Mouse (Mus musculus) midbrain, postnatal 0 days (tissue): ENCODE measurements around the gene Snx20. TPM values are rescaled to one million over a fixed set of nuclear protein-coding genes. Genes with fewer than 3 reads are reported as not detected.
A peak's percentile ranks its signal among the peaks of the same experiment; 100 is the strongest.

ENCODE experiments used
- ATAC-seq: fragments of 200-750 bp; cut with Nextera tagmentation; 2 replicates; pipeline ENCODE4 v1.8.0; 2017; ENCODE audit warnings: moderate number of reproducible peaks, mild to moderate bottlenecking, moderate TSS enrichment, moderate library complexity; ENCODE audit not compliant: low FRiP score
- DNase-seq: peaks from one replicate; pipeline ENCODE4 v3.0.0-alpha.2; 2015; ENCODE audit warnings: low spot score
- H3K27ac ChIP-seq: fragments of 300-500 bp; sonication (generic); 2 replicates; pipeline ENCODE4 v1.5.1; 2014; ENCODE audit warnings: low read depth, mild to moderate bottlenecking, low read length, mixed read lengths
- H3K27me3 ChIP-seq: fragments of 300-500 bp; sonication (generic); 2 replicates; pipeline ENCODE4 v1.6.1; 2014; ENCODE audit warnings: low read length, control low read depth, mixed read lengths; ENCODE audit not compliant: insufficient read depth
- H3K36me3 ChIP-seq: fragments of 300-500 bp; sonication (generic); 2 replicates; pipeline ENCODE4 v1.6.1; 2014; ENCODE audit warnings: low read length, control low read depth, mixed read lengths; ENCODE audit not compliant: insufficient read depth
- H3K4me1 ChIP-seq: fragments of 300-500 bp; sonication (generic); 2 replicates; pipeline ENCODE4 v1.6.1; 2014; ENCODE audit warnings: mild to moderate bottlenecking, control low read depth, antibody characterized with exemption, low read length, mixed read lengths; ENCODE audit not compliant: insufficient read depth
- H3K4me2 ChIP-seq: fragments of 300-500 bp; sonication (generic); 2 replicates; pipeline ENCODE4 v1.6.1; 2014; ENCODE audit warnings: low read depth, mild to moderate bottlenecking, low read length, mixed read lengths; ENCODE audit not compliant: poor library complexity, severe bottlenecking
- H3K4me3 ChIP-seq: fragments of 300-500 bp; sonication (generic); 2 replicates; pipeline ENCODE4 v1.5.1; 2014; ENCODE audit warnings: low read depth, mild to moderate bottlenecking, low read length, moderate library complexity
- H3K9ac ChIP-seq: fragments of 300-500 bp; sonication (generic); replicated peaks from 2 replicates; pipeline ENCODE4 v1.6.1; 2014; ENCODE audit warnings: mild to moderate bottlenecking, low read length, moderate library complexity, mixed read lengths; ENCODE audit not compliant: poor library complexity, severe bottlenecking
- H3K9me3 ChIP-seq: fragments of 300-500 bp; sonication (generic); 2 replicates; pipeline ENCODE4 v1.6.1; 2016; ENCODE audit warnings: low read length, control low read depth
- CTCF ChIP-seq: IDR thresholded peaks from 2 replicates; pipeline ENCODE4 v1.5.1; 2016; ENCODE audit warnings: antibody characterized with exemption, mild to moderate bottlenecking
- WGBS: fragments of 180-500 bp; shearing (Covaris S2); extraction: QIAGEN DNeasy Blood & Tissue Kit; methylation state at CpG from one replicate; pipeline ENCODE4 v1.1.7; 2014; 5-methylcytosine and 5-hydroxymethylcytosine counted together
- polyA plus RNA-seq: library from polyadenylated mRNA; unstranded; fragments of >200 nt; fragmentation: Nextera tagmentation; extraction: Ambion mirVana; gene quantifications from 2 replicates; pipeline ENCODE4 v1.2.1, GENCODE M21; 2015
- total RNA-seq: library from RNA; depleted of rRNA; stranded (reverse); fragments of >200 nt; gene quantifications from 2 replicates; pipeline ENCODE4 v1.2.3, GENCODE M21; 2014

Gene Snx20
- total and polyA plus RNA-seq, 2 experiments from 2014 or later = 1.4 to 2.1 TPM

DNA sequence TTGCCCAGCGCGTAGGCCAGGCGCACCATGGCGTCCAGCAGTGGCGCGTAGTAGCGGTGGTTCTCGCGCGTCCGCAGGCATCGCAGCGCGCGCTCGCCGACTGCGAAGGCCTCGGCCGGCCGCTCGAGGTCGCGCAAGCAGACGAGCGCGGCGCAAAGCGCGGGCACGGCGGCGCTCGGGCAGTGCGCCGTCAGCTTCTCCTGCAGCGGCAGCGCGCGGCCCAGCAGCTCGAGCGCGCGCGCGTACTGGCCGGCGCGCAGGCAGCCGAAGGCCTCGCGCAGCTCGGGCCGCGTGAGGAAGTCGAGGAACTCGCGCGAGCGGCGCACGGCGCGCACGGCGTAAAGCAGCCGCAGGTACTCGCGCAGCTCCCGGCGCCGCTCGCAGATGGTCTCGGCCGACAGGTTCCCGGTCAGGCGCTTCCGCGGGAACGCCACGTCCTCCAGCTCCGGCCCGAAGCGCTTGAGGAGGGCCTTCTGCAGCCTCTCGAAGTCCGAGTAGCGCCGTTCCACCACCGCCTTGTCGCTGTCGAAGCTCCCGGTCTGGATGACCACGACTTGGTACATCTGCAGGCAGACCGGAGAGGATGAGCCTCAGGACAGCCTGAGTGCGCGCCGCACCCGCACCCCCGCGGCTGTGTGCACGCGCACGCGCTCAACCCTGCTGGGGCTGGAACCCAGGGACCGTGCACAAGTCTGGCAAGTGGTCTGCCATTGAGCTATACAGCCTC, 8.5 kb downstream of the Snx20 start:
- WGBS = under 1% methylated on average over 78 of the region's 105 CpGs
- H3K27ac ChIP-seq = peak overlapping the region; percentile 86
- peak; percentile 89 for ATAC-seq

DNA sequence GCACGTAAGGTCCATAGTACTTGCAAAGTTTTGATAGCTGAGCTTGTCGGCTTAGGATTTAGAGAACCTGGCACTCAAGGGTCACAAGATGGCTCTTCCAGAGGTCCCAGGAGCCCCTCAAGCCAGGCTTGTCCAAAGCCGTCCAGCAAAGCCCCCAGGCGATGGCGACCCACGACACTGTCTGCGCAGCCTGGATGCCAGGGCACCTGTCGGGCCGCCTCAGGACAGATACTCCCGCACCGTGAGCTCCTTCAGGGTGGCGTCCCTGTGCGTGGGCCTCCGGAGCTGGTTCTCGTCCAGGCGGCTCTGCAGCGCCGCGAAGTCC, 9.0 kb downstream of the Snx20 start:
- Histone ChIP-seq H3K27ac (peak overlapping the region; percentile 86), H3K27me3 (no peaks in the 10 kb centered on the region), H3K4me3 (peak overlapping the region; percentile 51), H3K9me3 (no peaks in the 10 kb centered on the region), H3K4me2 (peak overlapping the region; percentile 86), H3K9ac (peak overlapping the region; percentile 79), H3K4me1 (no peaks in the 10 kb centered on the region), H3K36me3 (no peaks in the 10 kb centered on the region)
- DNase-seq (no peak), ATAC-seq (no peak)
- WGBS = 10% methylated on average over 19 of the region's 19 CpGs
- TF ChIP-seq CTCF = no peak

More for the DNA sequence above, 8.5 kb downstream of the Snx20 start:
- TF ChIP-seq CTCF = 0 out of 2 replicates have a peak, but pooled peaks have one; percentile 3
- Histone ChIP-seq H3K9ac (peak overlapping the region; percentile 79), H3K36me3 (no peaks in the 10 kb centered on the region), H3K4me3 (peak overlapping the region; percentile 51), H3K9me3 (no peaks in the 10 kb centered on the region), H3K4me1 (no peaks in the 10 kb centered on the region), H3K4me2 (peak overlapping the region; percentile 86), H3K27me3 (no peaks in the 10 kb centered on the region)
- DNase-seq = peak; percentile 96

DNA sequence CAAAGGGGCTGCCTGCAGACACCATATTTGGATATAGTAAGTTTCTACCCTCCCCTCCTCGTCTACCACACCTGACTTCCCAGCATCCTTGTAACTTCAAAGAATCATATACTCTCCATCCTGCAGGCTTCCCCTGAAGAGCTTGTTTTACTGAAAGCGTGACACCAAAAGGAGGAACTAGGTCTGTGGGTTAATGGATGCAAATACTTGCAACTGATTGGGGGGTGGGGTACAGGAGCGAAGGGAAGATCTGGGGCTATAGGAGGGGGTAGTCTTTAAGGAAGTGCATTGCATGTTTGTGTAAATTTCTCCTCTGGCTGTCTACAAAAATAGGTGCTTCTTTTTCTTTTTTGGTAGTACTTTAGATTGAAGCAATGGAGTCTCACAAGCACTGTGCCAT, 9.5 kb downstream of the Snx20 start:
- no peak for TF ChIP-seq CTCF
- no peaks in the 10 kb centered on the region for H3K36me3 ChIP-seq
- no peak overlapping the region for H3K4me3 ChIP-seq
- H3K9ac ChIP-seq = no peak overlapping the region
- H3K27me3 ChIP-seq = no peaks in the 10 kb centered on the region
- no peak overlapping the region for H3K27ac ChIP-seq
- no peaks in the 10 kb centered on the region for H3K4me1 ChIP-seq
- H3K4me2 ChIP-seq = no peak overlapping the region
- no peak for ATAC-seq
- 75% methylated on average over 3 of the region's 3 CpGs for WGBS
- no peak for DNase-seq
- H3K9me3 ChIP-seq = no peaks in the 10 kb centered on the region

DNA sequence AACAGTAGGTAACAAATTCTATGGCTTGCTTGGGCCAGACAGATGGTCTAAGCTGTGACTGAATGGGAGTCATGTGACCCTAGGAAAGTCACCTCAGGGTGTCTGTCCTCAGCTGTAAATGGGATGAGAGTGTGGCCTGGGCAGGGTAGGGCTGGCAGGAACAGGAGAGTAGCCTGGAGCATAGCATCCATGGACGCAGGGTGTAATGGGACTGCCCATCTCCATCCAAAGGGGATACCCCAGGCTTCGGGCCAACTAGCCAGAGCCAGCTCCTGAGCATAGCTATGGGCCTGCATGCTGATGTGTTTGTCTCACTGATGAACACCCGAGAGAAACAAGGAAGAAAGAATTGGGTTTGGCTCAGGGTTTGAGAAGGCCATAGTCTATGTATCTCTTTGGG, 11.7 kb downstream of the Snx20 start:
- ATAC-seq = no peak
- no peaks in the 10 kb centered on the region for H3K9me3 ChIP-seq
- H3K27me3 ChIP-seq = no peaks in the 10 kb centered on the region
- no peak overlapping the region for H3K9ac ChIP-seq
- H3K4me2 ChIP-seq = no peak overlapping the region
- H3K4me3 ChIP-seq = no peak overlapping the region
- no peak overlapping the region for H3K27ac ChIP-seq
- 75% methylated on average over 3 of the region's 3 CpGs for WGBS
- DNase-seq = no peak
- H3K4me1 ChIP-seq = no peaks in the 10 kb centered on the region
- H3K36me3 ChIP-seq = no peaks in the 10 kb centered on the region
- no peak for TF ChIP-seq CTCF

DNA sequence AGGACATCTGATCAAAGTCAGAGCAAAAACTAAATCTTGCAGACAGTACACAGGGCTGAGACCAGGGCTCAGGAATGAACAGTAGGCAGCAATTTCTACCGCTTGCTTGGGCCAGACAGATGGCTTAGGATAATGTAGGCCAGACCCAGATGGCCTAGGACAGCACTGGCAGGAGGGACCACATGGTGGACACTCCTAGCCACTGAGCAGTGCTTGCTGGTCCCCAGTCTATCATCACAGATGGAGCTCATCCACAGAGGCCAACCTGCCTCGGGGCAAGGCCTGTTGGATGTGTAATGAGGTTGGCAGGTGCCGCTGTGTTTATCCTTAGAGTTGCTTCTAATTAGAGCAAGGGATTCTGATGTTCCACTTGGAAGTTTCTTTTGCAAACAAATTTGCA, 12.6 kb downstream of the Snx20 start:
- H3K9ac ChIP-seq = no peak overlapping the region
- WGBS = 68% methylated on average over 3 of the region's 3 CpGs
- no peaks in the 10 kb centered on the region for H3K27me3 ChIP-seq
- no peaks in the 10 kb centered on the region for H3K4me1 ChIP-seq
- no peak for TF ChIP-seq CTCF
- peak; percentile 61 for DNase-seq
- no peak overlapping the region for H3K4me3 ChIP-seq
- ATAC-seq = no peak
- no peak overlapping the region for H3K27ac ChIP-seq
- H3K36me3 ChIP-seq = no peaks in the 10 kb centered on the region
- no peak overlapping the region for H3K4me2 ChIP-seq
- H3K9me3 ChIP-seq = no peaks in the 10 kb centered on the region

DNA sequence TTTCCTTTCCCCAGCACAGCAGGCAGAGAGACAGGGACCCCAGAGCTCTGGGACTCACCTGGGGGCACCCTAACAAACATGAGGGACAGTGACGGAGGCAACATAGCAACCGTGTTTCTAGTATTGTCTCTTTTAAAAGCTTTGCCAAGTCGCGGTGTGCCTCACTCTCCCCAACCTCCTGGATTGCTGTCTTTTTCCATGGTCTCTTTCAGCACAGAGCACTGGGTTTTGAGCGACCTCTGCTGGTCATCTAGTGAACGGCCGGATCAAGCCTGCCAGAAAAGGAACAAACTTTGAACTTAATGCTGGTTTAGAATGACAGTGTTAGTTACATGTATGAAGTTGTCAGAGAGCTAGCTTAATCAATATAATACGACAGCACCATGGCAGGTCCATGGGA, 14.5 kb downstream of the Snx20 start:
- peak; percentile 99 for TF ChIP-seq CTCF
- H3K4me1 ChIP-seq = no peaks in the 10 kb centered on the region
- H3K27ac ChIP-seq = no peak overlapping the region
- H3K4me3 ChIP-seq = no peak overlapping the region
- peak; percentile 85 for DNase-seq
- H3K9ac ChIP-seq = no peak overlapping the region
- H3K36me3 ChIP-seq = no peaks in the 10 kb centered on the region
- WGBS = 0% methylated on average over 8 of the region's 8 CpGs
- H3K27me3 ChIP-seq = no peaks in the 10 kb centered on the region
- no peaks in the 10 kb centered on the region for H3K9me3 ChIP-seq
- no peak overlapping the region for H3K4me2 ChIP-seq
- ATAC-seq = 0 out of 2 replicates have a peak, but pooled peaks have one; percentile 52
